Mouse (Mus musculus) splenic B cell, adult 2 months (primary cell): Measurements from ENCODE around the gene Eif2ak4.

Experiments used
- DNase-seq: peaks from one replicate; pipeline ENCODE4 v3.0.0-alpha.2; 2011; ENCODE audit warnings: low read depth, low spot score
- H3K27me3 ChIP-seq: 2 replicates; pipeline ENCODE4 v1.6.1; 2012; ENCODE audit warnings: mild to moderate bottlenecking, low read length, moderate library complexity, mixed read lengths; ENCODE audit not compliant: control insufficient read depth, poor library complexity, insufficient read depth, severe bottlenecking
- H3K36me3 ChIP-seq: 2 replicates; pipeline ENCODE4 v1.6.1; 2012; ENCODE audit warnings: mild to moderate bottlenecking, low read length, moderate library complexity, mixed read lengths; ENCODE audit not compliant: control insufficient read depth, poor library complexity, insufficient read depth, severe bottlenecking

Eif2ak4 gene

GRCm38 (mm10) chr2:118491741-118492395, 103.5 kb downstream of the Eif2ak4 start:
- no peak for DNase-seq
- Histone ChIP-seq H3K27me3 (no peaks in the 10 kb centered on the region), H3K36me3 (no peaks in the 10 kb centered on the region)

- H3K36me3 ChIP-seq: no peaks in the 10 kb centered on the region
- no peaks in the 10 kb centered on the region for H3K27me3 ChIP-seq
- peak; percentile 40 for DNase-seq
Observed at GRCm38 (mm10) chr2:118495024-118495423, 106.6 kb downstream of the Eif2ak4 start.

GRCm38 (mm10) chr2:118497890-118498289, 109.5 kb downstream of the Eif2ak4 start:
- H3K36me3 ChIP-seq: no peaks in the 10 kb centered on the region
- DNase-seq: no peak
- H3K27me3 ChIP-seq: no peaks in the 10 kb centered on the region

- no peak for DNase-seq
- H3K27me3 ChIP-seq: no peaks in the 10 kb centered on the region
- no peaks in the 10 kb centered on the region for H3K36me3 ChIP-seq
Observed at GRCm38 (mm10) chr2:118498476-118498875, 110.1 kb downstream of the Eif2ak4 start.

GRCm38 (mm10) chr2:118499135-118499961, 110.9 kb downstream of the Eif2ak4 start:
- H3K27me3 ChIP-seq: no peaks in the 10 kb centered on the region
- peak; percentile 77 for DNase-seq
- H3K36me3 ChIP-seq: no peaks in the 10 kb centered on the region

- H3K36me3 ChIP-seq: no peaks in the 10 kb centered on the region
- DNase-seq: no peak
- no peaks in the 10 kb centered on the region for H3K27me3 ChIP-seq
Observed at GRCm38 (mm10) chr2:118500191-118500590, 111.8 kb downstream of the Eif2ak4 start.

GRCm38 (mm10) chr2:118507126-118507525, 118.7 kb downstream of the Eif2ak4 start:
- H3K36me3 ChIP-seq: no peaks in the 10 kb centered on the region
- DNase-seq: no peak
- H3K27me3 ChIP-seq: no peaks in the 10 kb centered on the region

- no peaks in the 10 kb centered on the region for H3K36me3 ChIP-seq
Observed at GRCm38 (mm10) chr2:118509688-118510446, 121.4 kb downstream of the Eif2ak4 start.

GRCm38 (mm10) chr2:118510447-118511310, 122.3 kb downstream of the Eif2ak4 start:
- no peaks in the 10 kb centered on the region for H3K36me3 ChIP-seq
- DNase-seq: no peak

More at GRCm38 (mm10) chr2:118509688-118510446, 121.4 kb downstream of the Eif2ak4 start:
- no peak for DNase-seq
- no peaks in the 10 kb centered on the region for H3K27me3 ChIP-seq

GRCm38 (mm10) chr2:118511779-118512417, 123.5 kb downstream of the Eif2ak4 start:
- no peaks in the 10 kb centered on the region for H3K36me3 ChIP-seq
- DNase-seq: no peak
- H3K27me3 ChIP-seq: no peaks in the 10 kb centered on the region

More at GRCm38 (mm10) chr2:118510447-118511310, 122.3 kb downstream of the Eif2ak4 start:
- H3K27me3 ChIP-seq: no peaks in the 10 kb centered on the region

- no peak for DNase-seq
- Histone ChIP-seq H3K36me3 (no peaks in the 10 kb centered on the region), H3K27me3 (no peaks in the 10 kb centered on the region)
Observed at GRCm38 (mm10) chr2:118512418-118513377, 124.3 kb downstream of the Eif2ak4 start.

- peak; percentile 20 for DNase-seq
- H3K27me3 ChIP-seq: no peaks in the 10 kb centered on the region
- no peaks in the 10 kb centered on the region for H3K36me3 ChIP-seq
Observed at GRCm38 (mm10) chr2:118520042-118520933, 131.9 kb downstream of the Eif2ak4 start.
